Mouse (Mus musculus) heart, embryonic 14.5 days (tissue): ENCODE results near the gene Ggcx. TPM values are rescaled to one million over a fixed set of nuclear protein-coding genes. Genes with fewer than 3 reads are reported as not detected.

Source experiments
- ATAC-seq: fragments of 200-750 bp; cut with Nextera tagmentation; 2 replicates; pipeline ENCODE4 v1.8.0; 2017; ENCODE audit warnings: low read depth, moderate TSS enrichment; ENCODE audit not compliant: insufficient number of reproducible peaks, insufficient read depth, low FRiP score
- H3K27ac ChIP-seq, 2 experiments: fragments of 200-500 bp in 1 of 2; fragments of 300-500 bp in 1 of 2; sonication (generic) in 1 of 2; replicated peaks in 1 of 2; 2 replicates each; pipeline ENCODE4 v1.5.1; 2012 to 2014; ENCODE audit warnings: low read depth in 2 of 2, low read length in 2 of 2, control low read depth in 1 of 2, mild to moderate bottlenecking in 1 of 2, mixed read lengths in 1 of 2; ENCODE audit not compliant: control insufficient read depth in 1 of 2, insufficient read depth in 1 of 2
- H3K27me3 ChIP-seq: fragments of 300-500 bp; sonication (generic); 2 replicates; pipeline ENCODE4 v1.6.1; 2014; ENCODE audit warnings: mild to moderate bottlenecking, low read length, control low read depth; ENCODE audit not compliant: control insufficient read depth, insufficient read depth
- H3K36me3 ChIP-seq: fragments of 300-500 bp; sonication (generic); 2 replicates; pipeline ENCODE4 v1.6.1; 2014; ENCODE audit warnings: mild to moderate bottlenecking, control low read depth, low read length, mixed read lengths; ENCODE audit not compliant: control insufficient read depth, insufficient read depth
- H3K4me1 ChIP-seq, 2 experiments: fragments of 200-500 bp in 1 of 2; fragments of 300-500 bp in 1 of 2; sonication (generic) in 1 of 2; 2 replicates each; pipeline ENCODE4 v1.6.1; 2012 to 2014; ENCODE audit warnings: low read length in 2 of 2, control low read depth in 1 of 2, mixed read lengths in 1 of 2; ENCODE audit not compliant: control insufficient read depth in 2 of 2, insufficient read depth in 2 of 2
- H3K4me2 ChIP-seq: fragments of 300-500 bp; sonication (generic); 2 replicates; pipeline ENCODE4 v1.6.1; 2014; ENCODE audit warnings: mild to moderate bottlenecking, low read length
- H3K4me3 ChIP-seq, 2 experiments: fragments of 200-500 bp in 1 of 2; fragments of 300-500 bp in 1 of 2; sonication (generic) in 1 of 2; 2 replicates each; pipeline ENCODE4 v1.5.1; 2012 to 2014; ENCODE audit warnings: low read length in 2 of 2, mild to moderate bottlenecking in 2 of 2, control low read depth in 1 of 2, low read depth in 1 of 2, moderate library complexity in 1 of 2; ENCODE audit not compliant: control insufficient read depth in 1 of 2, insufficient read depth in 1 of 2
- H3K9ac ChIP-seq: fragments of 300-500 bp; sonication (generic); 2 replicates; pipeline ENCODE4 v1.6.1; 2014; ENCODE audit warnings: mild to moderate bottlenecking, low read length
- H3K9me3 ChIP-seq: fragments of 300-500 bp; sonication (generic); 2 replicates; pipeline ENCODE4 v1.6.1; 2016; ENCODE audit warnings: low read length, control low read depth; ENCODE audit not compliant: control insufficient read depth
- WGBS: fragments of 180-500 bp; shearing (Covaris S2); extraction: QIAGEN DNeasy Blood & Tissue Kit; methylation state at CpG from one replicate; pipeline ENCODE4 v1.1.7; 2014; 5-methylcytosine and 5-hydroxymethylcytosine counted together
- polyA plus RNA-seq: library from polyadenylated mRNA; unstranded; fragments of >200 nt; fragmentation: Nextera tagmentation; extraction: Ambion mirVana; gene quantifications from 2 replicates; pipeline ENCODE4 v1.2.1, GENCODE M21; 2014

Gene Ggcx
- polyA plus RNA-seq, 1 experiment from 2014 or later, result 24.1 TPM

- no peaks in the 10 kb centered on the region for H3K27me3 ChIP-seq
- H3K9me3 ChIP-seq, result 0 out of 2 replicates have a peak, but pooled peaks cover 5% of the 10 kb centered on the region
- no peak overlapping the region for H3K4me2 ChIP-seq
- no peak overlapping the region for H3K9ac ChIP-seq
- H3K4me1 ChIP-seq, result no peaks in the 10 kb centered on the region
- no peak for ATAC-seq
- H3K27ac ChIP-seq, result no peak overlapping the region
- 59% methylated on average over 2 of the region's 2 CpGs for WGBS
- no peak overlapping the region for H3K4me3 ChIP-seq
- no peaks in the 10 kb centered on the region for H3K36me3 ChIP-seq
Measured at GRCm38 (mm10) chr6:72480422-72480702, 66.3 kb downstream of the Ggcx start.

Other genes starting within 250 kb of the Ggcx start
- 8.9 and 12.0 TPM in 2 replicates for gene Atoh8, start 178.7 kb upstream of the Ggcx start, polyA plus RNA-seq
- gene Sftpb, start 109.7 kb upstream of the Ggcx start, polyA plus RNA-seq, result not detected in 2 replicates
- 32.4 and 32.8 TPM in 2 replicates for gene Usp39, start 69.1 kb upstream of the Ggcx start, polyA plus RNA-seq
- 13.7 and 13.8 TPM in 2 replicates for gene 0610030E20Rik, start 67.0 kb upstream of the Ggcx start, polyA plus RNA-seq
- gene Tmem150a, start 58.9 kb upstream of the Ggcx start, polyA plus RNA-seq, result 14.4 and 16.4 TPM in 2 replicates
- gene Rnf181, start 47.4 kb upstream of the Ggcx start, polyA plus RNA-seq, result 88.3 and 89.0 TPM in 2 replicates
- gene Vamp5, start 33.8 kb upstream of the Ggcx start, polyA plus RNA-seq, result 58.1 and 61.9 TPM in 2 replicates
- 154 and 157 TPM in 2 replicates for gene Vamp8, start 23.6 kb upstream of the Ggcx start, polyA plus RNA-seq
- gene Mat2a, start 25.2 kb downstream of the Ggcx start, polyA plus RNA-seq, result 265 and 281 TPM in 2 replicates
- gene Sh2d6, start 107.4 kb downstream of the Ggcx start, polyA plus RNA-seq, result not detected in 2 replicates
- 26.0 and 27.2 TPM in 2 replicates for gene Capg, start 130.1 kb downstream of the Ggcx start, polyA plus RNA-seq
- gene Elmod3, start 184.1 kb downstream of the Ggcx start, polyA plus RNA-seq, result 12.8 and 16.3 TPM in 2 replicates
- gene Retsat, start 184.2 kb downstream of the Ggcx start, polyA plus RNA-seq, result 23.5 and 25.2 TPM in 2 replicates
- gene Tgoln1, start 202.7 kb downstream of the Ggcx start, polyA plus RNA-seq, result 27.9 and 29.4 TPM in 2 replicates